Mouse (Mus musculus) hindbrain, embryonic 16.5 days (tissue): ENCODE measurements at regions not wholly inside any gene's neighbourhood (a gene's known extent, or its start where the extent isn't known, plus 50 kb on each side); places are given as distances from the start of the nearest gene placed in this dataset.
"Not testable (repeated sequence)": the region's sequence is repeated elsewhere in the genome, so short reads cannot be mapped to it uniquely, and the experiment has no call there.

Experiments
- ATAC-seq: fragments of 200-750 bp; cut with Nextera tagmentation; 2 replicates; pipeline ENCODE4 v1.8.0; 2017; ENCODE audit warnings: moderate TSS enrichment, moderate library complexity
- H3K27ac ChIP-seq: fragments of 300-500 bp; sonication (generic); 2 replicates; pipeline ENCODE4 v1.5.1; 2014; ENCODE audit warnings: low read depth, mild to moderate bottlenecking, control low read depth, low read length, moderate library complexity
- H3K27me3 ChIP-seq: fragments of 300-500 bp; sonication (generic); replicated peaks from 2 replicates; pipeline ENCODE4 v1.6.1; 2014; ENCODE audit warnings: low read length; ENCODE audit not compliant: control insufficient read depth, insufficient read depth
- H3K36me3 ChIP-seq: fragments of 300-500 bp; sonication (generic); 2 replicates; pipeline ENCODE4 v1.6.1; 2014; ENCODE audit warnings: mild to moderate bottlenecking, low read length, moderate library complexity, mixed read lengths; ENCODE audit not compliant: control insufficient read depth, insufficient read depth
- H3K4me1 ChIP-seq: fragments of 300-500 bp; sonication (generic); 2 replicates; pipeline ENCODE4 v1.6.1; 2014; ENCODE audit warnings: low read depth, low read length; ENCODE audit not compliant: control insufficient read depth, insufficient read depth
- H3K4me2 ChIP-seq: fragments of 300-500 bp; sonication (generic); 2 replicates; pipeline ENCODE4 v1.6.1; 2014; ENCODE audit warnings: mild to moderate bottlenecking, low read length, control low read depth, moderate library complexity
- H3K4me3 ChIP-seq: fragments of 300-500 bp; sonication (generic); 2 replicates; pipeline ENCODE4 v1.5.1; 2014; ENCODE audit warnings: mild to moderate bottlenecking, low read length, control low read depth, moderate library complexity
- H3K9ac ChIP-seq: fragments of 300-500 bp; sonication (generic); 2 replicates; pipeline ENCODE4 v1.6.1; 2014; ENCODE audit warnings: low read depth, mild to moderate bottlenecking, control low read depth, low read length, moderate library complexity
- H3K9me3 ChIP-seq: fragments of 300-500 bp; sonication (generic); 2 replicates; pipeline ENCODE4 v1.6.1; 2014; ENCODE audit warnings: mild to moderate bottlenecking, low read length, moderate library complexity; ENCODE audit not compliant: control insufficient read depth
- WGBS: fragments of 180-500 bp; shearing (Covaris S2); extraction: QIAGEN DNeasy Blood & Tissue Kit; methylation state at CpG from one replicate; pipeline ENCODE4 v1.1.7; 2014; 5-methylcytosine and 5-hydroxymethylcytosine counted together

DNA sequence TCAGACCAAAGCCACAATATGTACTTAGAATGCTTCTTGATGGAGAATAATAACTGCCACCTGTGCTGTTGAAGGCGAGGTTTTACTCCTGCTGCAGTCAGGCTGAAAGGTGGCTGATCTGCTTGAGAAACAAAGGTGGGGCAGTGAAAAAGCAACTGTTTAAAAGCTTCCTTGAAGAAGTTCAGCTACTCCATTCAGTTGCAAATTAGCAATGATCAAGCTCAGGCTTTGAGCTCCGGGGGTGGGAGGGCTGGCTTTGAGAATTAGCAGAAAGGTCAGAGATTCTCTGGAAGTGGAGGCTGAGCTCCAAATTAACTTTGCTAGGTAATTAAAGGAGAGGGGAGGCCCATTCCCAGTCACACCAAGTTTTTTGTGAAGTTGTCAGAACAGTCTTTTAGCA, 90.2 kb upstream of the Tns3 start:
- H3K4me3 ChIP-seq, H3K4me1 ChIP-seq, H3K36me3 ChIP-seq, H3K27me3 ChIP-seq, H3K9ac ChIP-seq, H3K4me2 ChIP-seq, ATAC-seq, H3K27ac ChIP-seq, H3K9me3 ChIP-seq: not testable (repeated sequence)
- WGBS: 24% methylated on average over 2 of the region's 2 CpGs

DNA sequence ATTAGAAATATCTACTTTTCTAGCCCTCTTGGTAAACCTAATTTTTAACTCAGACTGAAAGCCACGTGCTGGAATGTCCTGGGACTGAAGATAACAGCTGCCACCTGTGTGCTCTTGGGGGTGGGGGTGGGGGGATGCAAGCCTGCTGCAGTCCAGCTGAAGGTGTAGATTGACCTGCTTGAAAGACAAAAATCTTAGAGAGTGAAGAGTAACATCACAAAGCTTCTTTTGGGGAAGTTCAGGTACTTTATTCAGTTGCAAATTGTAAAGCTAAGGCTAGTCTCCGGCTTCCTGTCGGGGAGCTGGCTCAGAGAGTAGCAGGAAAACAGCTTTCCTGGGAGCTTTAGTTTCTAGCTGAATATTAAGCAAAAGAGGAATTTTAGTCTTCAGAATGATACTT, 71.4 kb upstream of the Tns3 start:
- ATAC-seq, H3K4me1 ChIP-seq, H3K4me3 ChIP-seq, H3K27me3 ChIP-seq, H3K4me2 ChIP-seq, H3K36me3 ChIP-seq, H3K27ac ChIP-seq, H3K9me3 ChIP-seq, H3K9ac ChIP-seq: not testable (repeated sequence)
- 68% methylated on average over 3 of the region's 3 CpGs for WGBS

DNA sequence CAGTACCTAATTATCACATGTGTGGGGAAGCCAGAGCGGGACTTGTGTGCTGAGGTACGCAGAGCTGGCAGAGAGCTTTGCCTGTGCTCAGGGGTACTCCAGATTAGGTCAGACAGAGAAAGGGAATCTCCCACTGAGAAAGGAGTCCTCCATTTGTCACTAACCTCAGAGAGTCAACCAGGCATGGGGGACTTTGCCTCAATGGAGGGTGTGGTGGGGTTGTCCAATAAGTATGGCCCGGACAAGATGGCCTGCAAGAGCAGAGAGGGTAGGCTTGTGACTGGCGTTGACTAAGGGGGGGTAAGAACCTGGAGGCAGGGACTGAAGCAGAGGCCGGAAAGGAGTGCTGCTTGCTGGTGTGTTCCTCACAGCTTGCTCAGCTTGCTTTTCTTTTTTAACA, 62.7 kb upstream of the Tns3 start:
- Histone ChIP-seq H3K4me3 (no peak overlapping the region), H3K9me3 (no peaks in the 10 kb centered on the region), H3K4me2 (no peak overlapping the region), H3K27ac (no peak overlapping the region), H3K27me3 (no peaks in the 10 kb centered on the region), H3K4me1 (no peaks in the 10 kb centered on the region), H3K9ac (no peak overlapping the region), H3K36me3 (no peaks in the 10 kb centered on the region)
- ATAC-seq: no peak
- WGBS: 91% methylated on average over 5 of the region's 5 CpGs

DNA sequence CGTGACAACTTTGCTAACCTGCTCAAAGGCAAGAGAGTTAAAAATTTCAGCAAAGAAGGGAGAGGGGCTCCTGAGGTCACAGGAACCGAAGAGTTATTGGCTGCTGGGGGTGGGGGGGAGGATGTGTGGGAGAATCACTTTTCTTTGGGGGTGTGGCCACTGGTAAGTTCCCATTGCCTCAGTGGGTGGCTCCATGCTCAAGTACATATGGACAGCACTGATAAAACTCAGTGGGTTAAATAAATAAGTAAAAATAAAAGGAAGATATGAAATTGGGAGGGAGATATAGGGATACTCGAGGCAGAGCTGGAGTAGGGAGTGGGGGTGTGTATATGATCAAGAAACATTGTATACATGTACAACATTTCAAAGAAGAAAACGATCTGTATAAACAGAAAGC, 61.2 kb upstream of the Tns3 start:
- no peaks in the 10 kb centered on the region for H3K27me3 ChIP-seq
- 85% methylated on average over 4 of the region's 4 CpGs for WGBS
- ATAC-seq: no peak
- no peak overlapping the region for H3K9ac ChIP-seq
- no peak overlapping the region for H3K4me3 ChIP-seq
- no peaks in the 10 kb centered on the region for H3K4me1 ChIP-seq
- H3K27ac ChIP-seq: no peak overlapping the region
- no peaks in the 10 kb centered on the region for H3K9me3 ChIP-seq
- no peaks in the 10 kb centered on the region for H3K36me3 ChIP-seq
- H3K4me2 ChIP-seq: no peak overlapping the region

DNA sequence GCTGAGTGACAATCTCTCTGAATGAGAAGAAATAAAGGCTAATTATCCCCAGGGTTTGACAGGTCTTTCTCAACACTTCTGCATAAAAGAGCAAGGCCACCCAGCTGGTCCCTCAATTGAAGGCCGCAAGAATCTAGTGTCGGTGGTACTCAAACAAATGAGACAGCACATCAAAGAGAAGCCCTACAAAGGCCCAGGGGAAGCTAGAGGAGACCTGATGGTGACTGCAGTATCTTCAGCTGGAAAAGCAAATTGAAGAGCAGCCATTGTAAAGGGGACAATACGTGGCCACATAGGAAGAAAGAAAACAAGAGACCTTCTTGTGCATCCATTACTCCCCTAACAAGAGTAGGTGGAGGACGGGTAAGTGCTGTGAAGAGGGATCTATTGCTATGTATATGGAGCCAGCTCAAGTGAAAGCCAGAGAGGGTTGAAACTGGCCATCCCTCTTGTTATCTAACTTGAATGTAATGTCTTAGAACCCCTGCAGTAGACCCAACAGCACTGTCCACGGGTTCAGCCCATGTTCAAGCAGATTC, 58.8 kb upstream of the Tns3 start:
- Histone ChIP-seq H3K4me3 (no peak overlapping the region), H3K9ac (no peak overlapping the region), H3K4me1 (no peaks in the 10 kb centered on the region), H3K27me3 (no peaks in the 10 kb centered on the region), H3K36me3 (no peaks in the 10 kb centered on the region), H3K9me3 (no peaks in the 10 kb centered on the region), H3K4me2 (no peak overlapping the region), H3K27ac (no peak overlapping the region)
- WGBS: 6% methylated on average over 5 of the region's 5 CpGs
- no peak for ATAC-seq

DNA sequence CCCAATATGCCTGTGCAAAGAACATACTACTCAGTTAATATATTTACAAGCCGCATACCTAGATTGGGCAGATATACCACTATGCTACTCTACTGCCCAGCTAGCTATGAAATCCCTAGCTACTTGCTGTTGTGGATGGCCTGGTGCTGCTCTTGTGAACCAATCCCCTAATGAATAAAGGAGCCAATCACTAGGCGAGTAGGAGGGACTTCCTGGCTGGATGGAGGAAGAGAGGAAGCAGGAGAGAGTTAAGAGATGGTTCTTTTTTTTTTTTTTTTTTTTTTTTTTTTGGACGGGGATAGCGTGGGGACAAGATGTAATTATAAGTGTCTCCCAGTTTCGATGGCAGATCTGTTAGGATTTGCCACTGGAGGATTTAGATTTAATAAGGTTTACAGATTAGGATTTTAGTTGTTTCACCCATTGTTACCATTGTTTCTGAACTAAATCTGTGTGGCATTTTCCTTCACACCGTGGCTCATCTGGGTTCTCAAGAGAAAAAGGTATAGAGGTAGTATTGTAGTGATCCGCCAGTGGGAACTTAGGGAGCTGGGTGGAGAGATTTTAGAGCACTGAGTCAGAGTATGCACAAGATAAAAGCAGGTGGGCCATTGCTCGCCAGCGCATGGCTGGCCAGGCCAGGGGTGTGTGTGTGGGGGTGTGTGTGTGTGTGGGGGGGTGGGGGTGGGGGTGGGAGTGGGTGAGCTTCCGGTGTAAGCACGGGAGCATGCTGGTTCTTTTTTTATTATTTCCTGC, 55.1 kb upstream of the Tns3 start:
- 92% methylated on average over 11 of the region's 11 CpGs for WGBS
- Histone ChIP-seq H3K4me1 (no peaks in the 10 kb centered on the region), H3K9me3 (no peaks in the 10 kb centered on the region), H3K4me3 (no peak overlapping the region), H3K9ac (no peak overlapping the region), H3K36me3 (no peaks in the 10 kb centered on the region), H3K4me2 (no peak overlapping the region), H3K27ac (no peak overlapping the region), H3K27me3 (no peaks in the 10 kb centered on the region)
- ATAC-seq: no peak

DNA sequence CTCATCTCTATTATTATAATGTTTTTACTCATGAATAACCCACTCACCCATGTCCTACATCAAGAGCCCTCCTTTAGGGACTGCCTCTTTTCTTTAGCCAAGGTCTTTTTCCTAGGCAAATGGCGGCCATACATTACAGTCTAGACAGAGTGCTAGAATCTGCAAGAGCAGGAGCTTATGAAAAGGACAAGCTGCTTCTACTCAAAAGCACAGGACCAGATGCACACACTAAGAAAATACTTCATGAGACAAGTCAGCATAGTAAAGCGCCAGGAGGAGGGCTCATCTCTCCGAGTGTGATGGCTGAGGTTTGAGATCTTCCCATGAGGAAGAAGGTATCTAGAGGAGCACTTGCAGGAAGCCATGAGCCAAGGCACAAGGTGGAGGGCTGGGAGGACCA, 53.4 kb upstream of the Tns3 start:
- no peaks in the 10 kb centered on the region for H3K27me3 ChIP-seq
- H3K36me3 ChIP-seq: no peaks in the 10 kb centered on the region
- no peak overlapping the region for H3K27ac ChIP-seq
- ATAC-seq: no peak
- no peaks in the 10 kb centered on the region for H3K9me3 ChIP-seq
- 95% methylated on average over 3 of the region's 3 CpGs for WGBS
- no peak overlapping the region for H3K4me2 ChIP-seq
- H3K9ac ChIP-seq: no peak overlapping the region
- no peaks in the 10 kb centered on the region for H3K4me1 ChIP-seq
- no peak overlapping the region for H3K4me3 ChIP-seq

DNA sequence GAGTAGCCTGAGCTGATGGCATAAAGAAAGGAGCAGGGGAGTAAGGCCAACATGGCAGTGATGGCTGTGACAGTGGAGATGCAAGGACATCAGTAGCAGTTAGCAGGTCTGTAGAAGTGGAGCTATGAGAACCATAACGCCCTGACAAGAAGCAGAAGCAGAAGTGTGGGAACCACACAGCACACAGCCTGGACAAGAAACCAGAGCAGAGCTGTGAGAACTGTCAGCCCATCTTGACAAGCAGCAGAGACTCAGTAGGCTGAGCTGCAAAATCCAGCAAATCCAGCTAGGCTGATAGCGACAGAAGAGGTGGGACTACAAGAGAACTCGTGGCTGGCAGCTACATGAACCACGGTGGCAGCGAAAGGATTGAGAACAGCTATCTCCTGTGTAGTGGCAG, 52.5 kb upstream of the Tns3 start:
- ATAC-seq: no peak
- Histone ChIP-seq H3K4me3 (no peak overlapping the region), H3K4me2 (no peak overlapping the region), H3K9me3 (no peaks in the 10 kb centered on the region), H3K27me3 (no peaks in the 10 kb centered on the region), H3K36me3 (no peaks in the 10 kb centered on the region), H3K9ac (no peak overlapping the region), H3K4me1 (no peaks in the 10 kb centered on the region), H3K27ac (no peak overlapping the region)
- 78% methylated on average over 5 of the region's 5 CpGs for WGBS

DNA sequence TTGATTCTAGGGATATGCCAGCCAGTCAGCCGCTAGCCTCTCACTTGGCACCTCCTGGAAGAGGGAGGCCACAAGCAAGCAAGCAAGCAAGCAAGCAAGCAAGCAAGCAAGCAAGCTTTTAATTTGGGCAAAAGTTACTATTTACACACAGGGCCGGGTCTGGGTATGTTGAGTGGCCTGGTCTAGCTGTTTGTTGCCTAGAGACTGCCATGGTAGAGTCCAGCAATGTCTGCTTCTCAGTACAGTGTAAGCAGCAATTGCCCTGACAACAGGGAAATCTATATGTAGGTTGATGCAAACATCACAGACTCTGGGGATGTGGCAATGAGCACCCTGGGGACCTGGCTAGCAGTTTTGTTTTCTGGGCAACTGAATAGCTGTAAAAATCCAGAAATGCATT, 51.4 kb upstream of the Tns3 start:
- WGBS: 49% methylated on average over 2 of the region's 2 CpGs
- no peaks in the 10 kb centered on the region for H3K36me3 ChIP-seq
- no peaks in the 10 kb centered on the region for H3K9me3 ChIP-seq
- no peak overlapping the region for H3K4me2 ChIP-seq
- peak; percentile 64; the same call in 1 of the 2 replicates for ATAC-seq
- H3K27me3 ChIP-seq: no peaks in the 10 kb centered on the region
- H3K27ac ChIP-seq: no peak overlapping the region
- no peaks in the 10 kb centered on the region for H3K4me1 ChIP-seq
- H3K4me3 ChIP-seq: no peak overlapping the region
- no peak overlapping the region for H3K9ac ChIP-seq
